Mouse (Mus musculus) hindbrain, embryonic 16.5 days (tissue): ENCODE results near the gene Riox2. TPM values are rescaled to one million over a fixed set of nuclear protein-coding genes. Genes with fewer than 3 reads are reported as not detected.

Experiments used
- ATAC-seq: fragments of 200-750 bp; cut with Nextera tagmentation; 2 replicates; pipeline ENCODE4 v1.8.0; 2017; ENCODE audit warnings: moderate TSS enrichment, moderate library complexity
- H3K27ac ChIP-seq: fragments of 300-500 bp; sonication (generic); 2 replicates; pipeline ENCODE4 v1.5.1; 2014; ENCODE audit warnings: low read depth, mild to moderate bottlenecking, control low read depth, low read length, moderate library complexity
- H3K27me3 ChIP-seq: fragments of 300-500 bp; sonication (generic); replicated peaks from 2 replicates; pipeline ENCODE4 v1.6.1; 2014; ENCODE audit warnings: low read length; ENCODE audit not compliant: control insufficient read depth, insufficient read depth
- H3K36me3 ChIP-seq: fragments of 300-500 bp; sonication (generic); 2 replicates; pipeline ENCODE4 v1.6.1; 2014; ENCODE audit warnings: mild to moderate bottlenecking, low read length, moderate library complexity, mixed read lengths; ENCODE audit not compliant: control insufficient read depth, insufficient read depth
- H3K4me1 ChIP-seq: fragments of 300-500 bp; sonication (generic); 2 replicates; pipeline ENCODE4 v1.6.1; 2014; ENCODE audit warnings: low read depth, low read length; ENCODE audit not compliant: control insufficient read depth, insufficient read depth
- H3K4me2 ChIP-seq: fragments of 300-500 bp; sonication (generic); 2 replicates; pipeline ENCODE4 v1.6.1; 2014; ENCODE audit warnings: mild to moderate bottlenecking, low read length, control low read depth, moderate library complexity
- H3K4me3 ChIP-seq: fragments of 300-500 bp; sonication (generic); 2 replicates; pipeline ENCODE4 v1.5.1; 2014; ENCODE audit warnings: mild to moderate bottlenecking, low read length, control low read depth, moderate library complexity
- H3K9ac ChIP-seq: fragments of 300-500 bp; sonication (generic); 2 replicates; pipeline ENCODE4 v1.6.1; 2014; ENCODE audit warnings: low read depth, mild to moderate bottlenecking, control low read depth, low read length, moderate library complexity
- H3K9me3 ChIP-seq: fragments of 300-500 bp; sonication (generic); 2 replicates; pipeline ENCODE4 v1.6.1; 2014; ENCODE audit warnings: mild to moderate bottlenecking, low read length, moderate library complexity; ENCODE audit not compliant: control insufficient read depth
- WGBS: fragments of 180-500 bp; shearing (Covaris S2); extraction: QIAGEN DNeasy Blood & Tissue Kit; methylation state at CpG from one replicate; pipeline ENCODE4 v1.1.7; 2014; 5-methylcytosine and 5-hydroxymethylcytosine counted together
- polyA plus RNA-seq: library from polyadenylated mRNA; unstranded; fragments of >200 nt; fragmentation: Nextera tagmentation; extraction: Ambion mirVana; gene quantifications from 2 replicates; pipeline ENCODE4 v1.2.1, GENCODE M21; 2015

Gene Riox2
- polyA plus RNA-seq, 1 experiment from 2014 or later: 19.0 TPM

DNA sequence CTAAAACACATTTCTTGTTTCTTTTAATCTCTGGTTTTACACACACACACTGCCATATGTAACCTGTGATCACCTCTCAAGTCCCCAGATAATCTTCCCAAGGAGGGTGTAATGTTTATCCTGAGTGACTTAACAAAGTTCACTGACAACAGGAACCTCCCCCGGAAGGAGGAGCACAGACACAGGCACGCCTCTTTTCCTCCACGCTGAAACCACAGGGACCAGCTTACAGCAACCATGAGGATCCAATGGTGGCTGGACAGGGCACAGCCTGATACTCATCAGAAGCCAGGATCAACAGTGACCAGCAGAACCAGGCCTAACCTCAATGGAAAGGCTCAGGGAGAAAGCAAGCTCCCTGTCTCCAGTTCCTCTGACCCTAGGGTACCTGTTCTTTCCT, 61.0 kb downstream of the Riox2 start:
- ATAC-seq: no peak
- peaks cover 5% of the 10 kb centered on the region for H3K9me3 ChIP-seq
- no peak overlapping the region for H3K4me2 ChIP-seq
- H3K27ac ChIP-seq: no peak overlapping the region
- 38% methylated on average over 3 of the region's 3 CpGs for WGBS
- H3K27me3 ChIP-seq: no peaks in the 10 kb centered on the region
- H3K36me3 ChIP-seq: peaks cover 3% of the 10 kb centered on the region; the same call in 1 of the 2 replicates
- no peak overlapping the region for H3K9ac ChIP-seq
- no peaks in the 10 kb centered on the region for H3K4me1 ChIP-seq
- no peak overlapping the region for H3K4me3 ChIP-seq

DNA sequence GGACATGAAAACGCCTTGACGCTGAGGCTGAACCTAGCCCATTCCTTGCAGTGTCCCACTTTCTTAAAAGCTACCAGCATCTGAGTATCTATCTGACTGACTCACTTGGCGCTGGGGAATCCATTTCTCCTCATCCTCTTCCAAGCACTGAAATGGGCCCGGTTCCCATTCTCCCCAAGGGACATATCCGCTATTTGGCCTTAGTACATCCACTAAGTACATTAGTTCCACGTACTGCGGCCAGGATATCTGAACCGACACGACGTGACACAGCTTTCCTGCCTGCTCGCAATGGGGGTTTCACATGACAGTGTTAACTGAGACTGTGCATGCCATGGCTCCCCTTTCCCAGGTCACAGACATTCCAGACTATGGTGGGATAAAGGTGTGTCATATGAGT, 62.8 kb downstream of the Riox2 start:
- Histone ChIP-seq H3K36me3 (peaks cover 3% of the 10 kb centered on the region; the same call in 1 of the 2 replicates), H3K27ac (no peak overlapping the region), H3K9ac (no peak overlapping the region), H3K4me1 (no peaks in the 10 kb centered on the region), H3K9me3 (peaks cover 5% of the 10 kb centered on the region), H3K4me3 (no peak overlapping the region), H3K4me2 (no peak overlapping the region), H3K27me3 (no peaks in the 10 kb centered on the region)
- WGBS: 92% methylated on average over 11 of the region's 11 CpGs
- no peak for ATAC-seq

DNA sequence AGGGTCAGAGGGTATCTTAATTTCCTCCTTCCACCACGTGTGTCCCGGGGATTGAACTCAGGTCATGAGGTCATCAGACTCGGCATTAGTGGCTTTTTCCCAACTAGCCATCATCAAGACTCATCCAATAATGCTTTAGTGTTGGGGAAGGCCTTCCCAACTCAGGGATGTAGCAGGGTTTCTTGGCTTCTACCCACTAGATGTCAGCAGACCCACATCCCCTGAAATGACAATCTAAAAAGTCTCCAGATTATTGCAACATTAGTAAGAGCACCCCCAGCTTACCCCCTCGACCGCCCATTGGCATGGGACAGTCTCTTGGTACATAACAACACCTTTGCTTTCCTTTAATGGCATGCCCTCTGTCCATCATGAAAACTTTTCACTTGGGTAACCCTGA, 64.1 kb downstream of the Riox2 start:
- no peak overlapping the region for H3K9ac ChIP-seq
- H3K9me3 ChIP-seq: no peaks in the 10 kb centered on the region
- H3K4me1 ChIP-seq: no peaks in the 10 kb centered on the region
- 90% methylated on average over 5 of the region's 5 CpGs for WGBS
- no peak for ATAC-seq
- no peaks in the 10 kb centered on the region for H3K27me3 ChIP-seq
- H3K27ac ChIP-seq: no peak overlapping the region
- H3K4me2 ChIP-seq: no peak overlapping the region
- H3K4me3 ChIP-seq: no peak overlapping the region
- no peaks in the 10 kb centered on the region for H3K36me3 ChIP-seq

DNA sequence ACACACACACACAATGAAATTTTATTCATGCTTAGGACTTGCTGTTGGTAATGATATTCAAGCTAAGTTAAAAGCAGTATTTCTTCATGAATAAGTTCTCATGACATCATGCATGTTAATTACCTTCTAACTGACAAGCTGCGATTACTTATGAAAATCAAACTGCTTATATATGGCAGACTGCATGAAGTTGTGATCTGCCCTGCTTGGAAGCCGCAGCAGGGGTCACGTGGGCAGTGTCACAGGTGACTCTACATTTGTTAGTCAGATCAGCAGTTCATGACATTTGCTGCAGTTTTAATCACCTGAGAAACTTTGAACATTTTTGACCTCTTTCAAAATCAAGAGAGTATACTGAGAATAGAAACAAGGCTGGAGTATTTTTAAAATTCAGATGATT, 69.4 kb downstream of the Riox2 start:
- H3K4me1 ChIP-seq: no peaks in the 10 kb centered on the region
- no peak overlapping the region for H3K27ac ChIP-seq
- H3K27me3 ChIP-seq: no peaks in the 10 kb centered on the region
- no peaks in the 10 kb centered on the region for H3K9me3 ChIP-seq
- no peak overlapping the region for H3K4me3 ChIP-seq
- no peaks in the 10 kb centered on the region for H3K36me3 ChIP-seq
- no peak for ATAC-seq
- H3K9ac ChIP-seq: no peak overlapping the region
- 89% methylated on average over 3 of the region's 3 CpGs for WGBS
- no peak overlapping the region for H3K4me2 ChIP-seq

DNA sequence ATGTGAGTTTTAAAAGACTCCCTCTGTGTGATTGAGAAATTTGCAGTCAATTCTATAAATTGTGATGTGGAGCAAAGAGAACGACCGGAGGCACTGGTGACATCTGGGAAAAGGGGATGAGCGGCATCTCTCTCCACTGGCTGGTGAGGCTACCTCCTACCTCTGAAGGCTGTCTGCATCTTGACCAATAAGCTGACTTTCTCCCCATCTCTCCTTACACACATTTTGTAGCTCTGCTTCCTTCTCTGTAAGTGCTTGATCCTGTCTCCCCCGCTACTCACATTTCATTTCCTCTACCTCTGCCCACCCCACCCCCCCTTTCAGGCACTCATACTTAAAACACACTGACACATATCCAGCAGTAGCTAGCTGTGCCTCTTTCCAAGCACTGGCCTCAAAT, 69.8 kb downstream of the Riox2 start:
- ATAC-seq: no peak
- Histone ChIP-seq H3K4me2 (no peak overlapping the region), H3K27me3 (no peaks in the 10 kb centered on the region), H3K4me3 (no peak overlapping the region), H3K27ac (no peak overlapping the region), H3K36me3 (no peaks in the 10 kb centered on the region), H3K9ac (no peak overlapping the region), H3K4me1 (no peaks in the 10 kb centered on the region), H3K9me3 (no peaks in the 10 kb centered on the region)
- 81% methylated on average over 4 of the region's 4 CpGs for WGBS

Other genes starting within 250 kb of the Riox2 start
- gene Olfr201, start 199.1 kb upstream of the Riox2 start, polyA plus RNA-seq: not detected in 2 replicates
- gene Olfr202, start 185.0 kb upstream of the Riox2 start, polyA plus RNA-seq: not detected in 2 replicates
- not detected in 2 replicates for gene Olfr203, start 172.9 kb upstream of the Riox2 start, polyA plus RNA-seq
- not detected in 2 replicates for gene Olfr204, start 153.5 kb upstream of the Riox2 start, polyA plus RNA-seq
- not detected in 2 replicates for gene Olfr205, start 140.6 kb upstream of the Riox2 start, polyA plus RNA-seq
- not detected in 2 replicates for gene Olfr206, start 122.5 kb upstream of the Riox2 start, polyA plus RNA-seq
- not detected in 2 replicates for gene Olfr209, start 107.8 kb upstream of the Riox2 start, polyA plus RNA-seq
- not detected in 2 replicates for gene Gabrr3, start 64.4 kb upstream of the Riox2 start, polyA plus RNA-seq
- gene Crybg3, start 129.2 kb downstream of the Riox2 start, polyA plus RNA-seq: 2.0 and 3.0 TPM in 2 replicates
- gene Arl6, start 167.6 kb downstream of the Riox2 start, polyA plus RNA-seq: 56.7 and 68.3 TPM in 2 replicates